Mouse (Mus musculus) liver, embryonic 14.5 days (tissue): ENCODE measurements around the gene Il17rb. TPM values are rescaled to one million over a fixed set of nuclear protein-coding genes. Genes with fewer than 3 reads are reported as not detected.

Experiments
- ATAC-seq: fragments of 200-750 bp; cut with Nextera tagmentation; 2 replicates; pipeline ENCODE4 v1.8.0; 2017; ENCODE audit warnings: moderate number of reproducible peaks, mild to moderate bottlenecking, moderate library complexity; ENCODE audit not compliant: insufficient read depth
- DNase-seq, 3 experiments: peaks; one replicate each; pipeline ENCODE4 v3.0.0-alpha.2; 2012 to 2013; ENCODE audit warnings: low read depth in 3 of 3, low spot score in 3 of 3
- H3K27ac ChIP-seq: fragments of 300-500 bp; sonication (generic); 2 replicates; pipeline ENCODE4 v1.5.1; 2014; ENCODE audit warnings: moderate library complexity, mild to moderate bottlenecking, control low read depth, inconsistent platforms
- H3K27me3 ChIP-seq: fragments of 300-500 bp; sonication (generic); 2 replicates; pipeline ENCODE4 v1.6.1; 2014; ENCODE audit warnings: mild to moderate bottlenecking, low read length, moderate library complexity; ENCODE audit not compliant: control insufficient read depth, insufficient read depth
- H3K36me3 ChIP-seq: fragments of 300-500 bp; sonication (generic); replicated peaks from 2 replicates; pipeline ENCODE4 v1.6.1; 2014; ENCODE audit warnings: low read depth; ENCODE audit not compliant: control insufficient read depth, insufficient read depth
- H3K4me1 ChIP-seq, 2 experiments: fragments of 200-500 bp in 1 of 2; fragments of 300-500 bp in 1 of 2; sonication (generic) in 1 of 2; replicated peaks; 2 replicates each; pipeline ENCODE4 v1.6.1; 2012 to 2014; ENCODE audit warnings: antibody characterized with exemption in 1 of 2, inconsistent platforms in 1 of 2, low read length in 1 of 2; ENCODE audit not compliant: control insufficient read depth in 2 of 2, insufficient read depth in 2 of 2
- H3K4me2 ChIP-seq: fragments of 300-500 bp; sonication (generic); 2 replicates; pipeline ENCODE4 v1.6.1; 2014; ENCODE audit warnings: low read depth, mild to moderate bottlenecking, control low read depth, moderate library complexity
- H3K4me3 ChIP-seq, 2 experiments: fragments of 200-500 bp in 1 of 2; fragments of 300-500 bp in 1 of 2; sonication (generic) in 1 of 2; 2 replicates each; pipeline ENCODE4 v1.5.1; 2012 to 2014; ENCODE audit warnings: low read depth in 2 of 2, low read length in 2 of 2, mild to moderate bottlenecking in 2 of 2, control low read depth in 1 of 2, inconsistent platforms in 1 of 2, moderate library complexity in 1 of 2; ENCODE audit not compliant: insufficient read depth in 1 of 2
- H3K9ac ChIP-seq: fragments of 300-500 bp; sonication (generic); replicated peaks from 2 replicates; pipeline ENCODE4 v1.6.1; 2014; ENCODE audit warnings: mild to moderate bottlenecking, control low read depth, moderate library complexity
- H3K9me3 ChIP-seq: fragments of 300-500 bp; sonication (generic); 2 replicates; pipeline ENCODE4 v1.6.1; 2016; ENCODE audit warnings: low read length, mixed read lengths; ENCODE audit not compliant: control insufficient read depth
- CTCF ChIP-seq: IDR thresholded peaks from 2 replicates; pipeline ENCODE4 v1.5.1; 2016; ENCODE audit warnings: antibody characterized with exemption, low read depth, control low read depth
- EP300 ChIP-seq: IDR thresholded peaks from 2 replicates; pipeline ENCODE4 v1.6.1; 2016; ENCODE audit warnings: antibody characterized with exemption, low read depth
- WGBS: fragments of 180-500 bp; shearing (Covaris S2); extraction: QIAGEN DNeasy Blood & Tissue Kit; methylation state at CpG from one replicate; pipeline ENCODE4 v1.1.7; 2014; ENCODE audit not compliant: insufficient replicate concordance; 5-methylcytosine and 5-hydroxymethylcytosine counted together
- polyA plus RNA-seq, 2 experiments: library from polyadenylated mRNA; depleted of rRNA in 1 of 2; stranded (reverse) in 1 of 2; unstranded in 1 of 2; fragments of >200 nt; fragmentation: Nextera tagmentation in 1 of 2; extraction: Ambion mirVana in 1 of 2; gene quantifications; 2 replicates each; pipeline versions ENCODE4 v1.2.1 to v1.2.3; 2012 to 2014

The Il17rb gene
- polyA plus RNA-seq (2012; rRNA removed) (1.0 and 1.3 TPM in 2 replicates), polyA plus RNA-seq (2014; fragmentation: Nextera tagmentation; extraction: Ambion mirVana) (1.3 and 1.8 TPM in 2 replicates)

- Histone ChIP-seq H3K9ac (0 out of 2 replicates have a peak within 1 kb of the TSS, but pooled peaks have one; percentile 1), H3K4me1 (no peaks in the 10 kb centered on the region; a peak in 1 of 4 replicates), H3K9me3 (no peaks in the 10 kb centered on the region), H3K27ac (no peak within 1 kb of the TSS), H3K27me3 (peaks cover 19% of the 10 kb centered on the region), H3K4me3 (peak within 1 kb of the TSS; percentile 24 to 46), H3K4me2 (peak within 1 kb of the TSS; percentile 52), H3K36me3 (no peaks in the 10 kb centered on the region)
- TF ChIP-seq EP300 (no peak), CTCF (no peak)
- peak; percentile 60 for ATAC-seq
- 8% methylated on average over 52 of the region's 54 CpGs for WGBS
- no peak for DNase-seq
Measured at GRCm38 (mm10) chr14:30008733-30009575, at the start of gene Il17rb, which contains the start of gene Chdh. Gene Il17rb (minus strand): TSS chr14:30008896. Gene Chdh (plus strand): TSS chr14:30009023.

- H3K4me2 ChIP-seq = no peak overlapping the region
- no peaks in the 10 kb centered on the region for H3K36me3 ChIP-seq
- no peak overlapping the region for H3K27ac ChIP-seq
- no peak overlapping the region for H3K9ac ChIP-seq
- 63% methylated on average over 13 of the region's 13 CpGs for WGBS
- H3K4me1 ChIP-seq = no peaks in the 10 kb centered on the region
- no peaks in the 10 kb centered on the region for H3K9me3 ChIP-seq
- no peak overlapping the region for H3K4me3 ChIP-seq
- TF ChIP-seq CTCF = no peak
- TF ChIP-seq EP300 = no peak
- DNase-seq (no peak), ATAC-seq (no peak)
- H3K27me3 ChIP-seq = no peaks in the 10 kb centered on the region
Measured at GRCm38 (mm10) chr14:30056031-30056766, 47.5 kb upstream of the Il17rb start.

GRCm38 (mm10) chr14:30054922-30055321 is 46.2 kb upstream of the Il17rb start:
- H3K36me3 ChIP-seq = no peaks in the 10 kb centered on the region
- no peak for TF ChIP-seq EP300
- TF ChIP-seq CTCF = no peak
- no peaks in the 10 kb centered on the region for H3K27me3 ChIP-seq
- WGBS = 41% methylated on average over 7 of the region's 7 CpGs
- H3K4me1 ChIP-seq = no peaks in the 10 kb centered on the region
- H3K27ac ChIP-seq = no peak overlapping the region
- ATAC-seq (no peak), DNase-seq (no peak)
- H3K4me2 ChIP-seq = no peak overlapping the region
- H3K9me3 ChIP-seq = no peaks in the 10 kb centered on the region
- no peak overlapping the region for H3K9ac ChIP-seq
- no peak overlapping the region for H3K4me3 ChIP-seq

GRCm38 (mm10) chr14:30050280-30050679 is 41.6 kb upstream of the Il17rb start:
- H3K4me1 ChIP-seq = no peaks in the 10 kb centered on the region
- no peak overlapping the region for H3K9ac ChIP-seq
- H3K27me3 ChIP-seq = no peaks in the 10 kb centered on the region
- no peak for ATAC-seq
- no peaks in the 10 kb centered on the region for H3K9me3 ChIP-seq
- no peak overlapping the region for H3K4me2 ChIP-seq
- H3K36me3 ChIP-seq = no peaks in the 10 kb centered on the region
- H3K27ac ChIP-seq = no peak overlapping the region
- 66% methylated on average over 8 of the region's 8 CpGs for WGBS
- no peak overlapping the region for H3K4me3 ChIP-seq
- DNase-seq = no peak
- TF ChIP-seq CTCF (no peak), EP300 (no peak)

- no peaks in the 10 kb centered on the region for H3K9me3 ChIP-seq
- H3K4me1 ChIP-seq = no peaks in the 10 kb centered on the region
- H3K4me2 ChIP-seq = no peak overlapping the region
- ATAC-seq (no peak), DNase-seq (no peak)
- no peak overlapping the region for H3K4me3 ChIP-seq
- H3K36me3 ChIP-seq = no peaks in the 10 kb centered on the region
- no peak overlapping the region for H3K27ac ChIP-seq
- H3K27me3 ChIP-seq = no peaks in the 10 kb centered on the region
- H3K9ac ChIP-seq = no peak overlapping the region
- TF ChIP-seq EP300 (no peak), CTCF (peak; percentile 52)
- WGBS = 65% methylated on average over 3 of the region's 3 CpGs
Measured at GRCm38 (mm10) chr14:30048049-30048448, 39.4 kb upstream of the Il17rb start.
